ENCODE assay signal across 8 mouse cellular contexts in the genomic region with DNA sequence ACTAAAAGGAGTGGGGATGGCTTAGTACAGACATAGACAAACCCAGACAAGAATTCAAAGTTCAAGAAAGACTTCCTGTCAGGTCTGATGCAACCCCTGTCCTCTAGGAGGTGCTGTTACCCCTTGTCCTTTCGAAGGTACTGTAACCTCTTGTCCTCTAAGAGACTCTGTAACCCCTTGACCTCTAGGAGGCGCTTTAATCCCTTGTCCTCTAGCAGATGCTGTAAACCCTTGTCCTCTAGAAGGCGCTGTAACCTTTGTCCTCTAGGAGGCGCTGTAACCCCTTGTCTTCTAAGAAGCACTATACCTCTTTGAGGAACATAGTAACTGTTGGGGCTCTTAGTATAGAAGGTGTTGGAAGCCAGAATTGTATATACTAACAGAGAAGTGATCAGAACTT. TPM values are rescaled to one million over a fixed set of nuclear protein-coding genes. Genes with fewer than 3 reads are reported as not detected.
DNase-seq lines count a peak whose midpoint lies in the region; ATAC-seq lines count a peak whose summit lies in the region.

No protein-coding gene starts in this region.

- H3K9me3 ChIP-seq in embryonic facial prominence, embryonic 11.5 days (replicated peaks; ENCODE audit: control insufficient read depth, low read length): no peaks in the 10 kb centered on the region

- ATAC-seq in embryonic facial prominence, embryonic 11.5 days (replicated peaks; ENCODE audit: insufficient number of reproducible peaks, low FRiP score, low TSS enrichment, low read depth): no peak

- no peaks in the 10 kb centered on the region for H3K4me1 ChIP-seq in embryonic facial prominence, embryonic 11.5 days (ENCODE audit: control insufficient read depth, insufficient read depth, low read length)

- H3K4me2 ChIP-seq in embryonic facial prominence, embryonic 11.5 days (ENCODE audit: low read depth, low read length): no peak overlapping the region

- WGBS in embryonic facial prominence, embryonic 11.5 days: 40% methylated on average over 4 of the region's 4 CpGs

- no peak overlapping the region for H3K27ac ChIP-seq in embryonic facial prominence, embryonic 11.5 days (replicated peaks; ENCODE audit: low read depth, low read length)

- H3K4me3 ChIP-seq in embryonic facial prominence, embryonic 11.5 days (ENCODE audit: low read depth, low read length): no peak overlapping the region

- peak; percentile 27 for DNase-seq in heart, adult 11 months
- DNase-seq in heart, adult 9 months (ENCODE audit: low spot score in 2 of 2): no peak
- peak; percentile 86 for DNase-seq in A20 (ENCODE audit: low read depth, low spot score)
- DNase-seq in ZHBTc4 (ENCODE audit: low read depth, low spot score): peak; percentile 90
- peak; percentile 75 for DNase-seq in embryonic facial prominence, embryonic 11.5 days (ENCODE audit: low spot score)
- peak; percentile 76 for DNase-seq in liver
- peak; percentile 46 for DNase-seq in right cerebral cortex, postnatal 4 days
- no peak for DNase-seq in gastrocnemius, adult 18-20 months (ENCODE audit: low spot score)

- no peak overlapping the region for H3K9ac ChIP-seq in embryonic facial prominence, embryonic 11.5 days (replicated peaks; ENCODE audit: low read length)

- peaks cover 9% of the 10 kb centered on the region for H3K27me3 ChIP-seq in embryonic facial prominence, embryonic 11.5 days (ENCODE audit: control insufficient read depth, insufficient read depth, low read length)

- no peaks in the 10 kb centered on the region for H3K36me3 ChIP-seq in embryonic facial prominence, embryonic 11.5 days (replicated peaks; ENCODE audit: control insufficient read depth, insufficient read depth, low read depth, low read length)

RNA-seq across cellular contexts. Expression of gene Slc44a5, which starts 4.7 kb away (rescaled TPM):
- 1.3 and 2.1 TPM in 2 replicates for polyA plus RNA-seq in embryonic facial prominence, embryonic 11.5 days (2014; fragmentation: Nextera tagmentation; extraction: Ambion mirVana)
- total RNA-seq in gastrocnemius, adult 18-20 months (2021): under 1 TPM in 1 of 2 experiments, not detected in 1; 0.05 TPM

RNA-seq across cellular contexts. Expression of gene Acadm, which starts 24.1 kb away (rescaled TPM):
- polyA plus RNA-seq in embryonic facial prominence, embryonic 11.5 days (2014; fragmentation: Nextera tagmentation; extraction: Ambion mirVana): 51.1 and 55.3 TPM in 2 replicates
- total RNA-seq in gastrocnemius, adult 18-20 months (2021): 100 to 1,000 TPM; 316 to 427 TPM

RNA-seq across cellular contexts. Expression of gene Rabggtb, which starts 55.7 kb away (rescaled TPM):
- polyA plus RNA-seq in embryonic facial prominence, embryonic 11.5 days (2014; fragmentation: Nextera tagmentation; extraction: Ambion mirVana): 44.3 and 48.9 TPM in 2 replicates
- total RNA-seq in gastrocnemius, adult 18-20 months (2021): 10 to 100 TPM; 51.9 to 61.6 TPM

Comparison
In these comparisons a context has a peak if more than half of its experiments do, and no peak if none do; other contexts are left out.
1. DNase-seq: peak in heart, adult 11 months (single experiment), A20 (single experiment), ZHBTc4 (single experiment), embryonic facial prominence, embryonic 11.5 days (single experiment), liver (single experiment) and right cerebral cortex, postnatal 4 days (single experiment); none in heart, adult 9 months (0 of 2) and gastrocnemius, adult 18-20 months (single experiment).